Mouse (Mus musculus): ENCODE measurements around the gene Plscr4.

GRCm38 (mm10) chr9:92472256-92472855 lies 15.2 kb downstream of the Plscr4 start:
- TF ChIP-seq CTCF (IDR thresholded peaks at IDR 0.05; ENCODE audit: borderline replicate concordance, insufficient read depth, low read depth, low read length) (no peak), POLR2A (IDR thresholded peaks at IDR 0.05; ENCODE audit: borderline replicate concordance, insufficient read depth, low read length) (no peak)
